Mouse (Mus musculus): ENCODE measurements around the gene Rftn1. TPM values are rescaled to one million over a fixed set of nuclear protein-coding genes. Genes with fewer than 3 reads are reported as not detected.

Gene Rftn1
- polyA plus RNA-seq, 1 experiment: 1.1 TPM

DNA sequence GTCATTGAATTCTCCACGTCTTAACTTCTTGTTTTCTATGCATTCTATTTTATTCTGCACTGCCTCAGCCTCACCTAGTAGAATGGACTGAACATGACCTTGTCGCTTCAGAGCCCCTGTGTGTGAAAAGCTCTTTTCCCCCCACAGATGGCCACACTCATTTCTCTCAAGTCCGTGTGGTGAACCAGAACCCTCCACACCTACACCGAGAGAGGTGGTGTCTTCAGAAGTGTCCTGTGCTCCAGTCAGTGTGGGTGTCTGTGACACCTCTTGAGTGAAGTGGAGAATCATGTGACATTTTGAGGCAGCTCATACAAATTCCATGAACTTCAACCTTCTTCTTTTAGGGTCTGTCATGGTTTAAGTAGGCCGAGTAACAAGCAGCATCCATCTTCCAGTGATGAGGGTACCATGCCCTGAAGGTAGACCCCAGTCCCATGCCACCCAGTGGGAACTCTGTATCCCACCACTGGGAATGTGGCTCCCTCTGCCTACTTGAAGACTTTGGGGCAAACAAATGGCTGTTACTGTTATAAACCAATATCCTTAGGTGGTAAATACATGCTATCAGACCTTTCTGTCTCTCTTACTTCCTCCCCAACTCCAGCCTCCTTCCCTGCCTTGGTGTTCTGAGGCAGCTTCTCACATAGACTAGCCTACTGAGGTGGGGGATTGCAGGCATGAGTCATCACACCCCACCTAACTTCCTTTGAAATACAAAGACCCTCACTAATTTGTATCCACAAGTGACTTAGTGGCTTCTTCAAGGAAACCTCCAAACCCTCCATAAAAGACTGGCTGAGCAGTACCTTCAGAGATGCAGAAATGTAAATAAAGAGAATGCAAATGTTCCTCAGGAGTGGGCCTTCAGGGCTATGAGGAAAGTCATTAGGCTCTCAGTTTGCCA is 122.4 kb downstream of the Rftn1 start:
- no peak for TF ChIP-seq POLR2A (IDR thresholded peaks at IDR 0.05; ENCODE audit: insufficient read depth, low read length)
- no peak for TF ChIP-seq CTCF (IDR thresholded peaks at IDR 0.05; ENCODE audit: low read depth, low read length)
- no peak for TF ChIP-seq EP300 (IDR thresholded peaks at IDR 0.05; ENCODE audit: insufficient read depth, low read depth, low read length)
- Histone ChIP-seq H3K4me3 (ENCODE audit: low read depth, low read length) (no peak overlapping the region), H3K27ac (ENCODE audit: insufficient read depth, low read length) (no peak overlapping the region), H3K9me3 (replicated peaks; ENCODE audit: control insufficient read depth, insufficient read depth, low read length, poor library complexity, severe bottlenecking) (no peaks in the 10 kb centered on the region), H3K36me3 (ENCODE audit: control insufficient read depth, insufficient read depth, low read length, poor library complexity, severe bottlenecking) (no peaks in the 10 kb centered on the region), H3K27me3 (ENCODE audit: control insufficient read depth, insufficient read depth, low read length, poor library complexity, severe bottlenecking) (no peaks in the 10 kb centered on the region), H3K4me1 (ENCODE audit: control insufficient read depth, insufficient read depth, low read length) (peaks cover 2% of the 10 kb centered on the region), H3K9ac (ENCODE audit: low read depth, poor library complexity, severe bottlenecking) (no peak overlapping the region)

- H3K4me3 ChIP-seq (ENCODE audit: low read depth, low read length): no peak overlapping the region
- no peaks in the 10 kb centered on the region for H3K36me3 ChIP-seq (ENCODE audit: control insufficient read depth, insufficient read depth, low read length, poor library complexity, severe bottlenecking)
- H3K4me1 ChIP-seq (ENCODE audit: control insufficient read depth, insufficient read depth, low read length): peaks cover 2% of the 10 kb centered on the region
- H3K27ac ChIP-seq (ENCODE audit: insufficient read depth, low read length): no peak overlapping the region
- H3K27me3 ChIP-seq (ENCODE audit: control insufficient read depth, insufficient read depth, low read length, poor library complexity, severe bottlenecking): no peaks in the 10 kb centered on the region
- no peaks in the 10 kb centered on the region for H3K9me3 ChIP-seq (replicated peaks; ENCODE audit: control insufficient read depth, insufficient read depth, low read length, poor library complexity, severe bottlenecking)
- TF ChIP-seq POLR2A (IDR thresholded peaks at IDR 0.05; ENCODE audit: insufficient read depth, low read length) (no peak), EP300 (IDR thresholded peaks at IDR 0.05; ENCODE audit: insufficient read depth, low read depth, low read length) (no peak), CTCF (IDR thresholded peaks at IDR 0.05; ENCODE audit: low read depth, low read length) (no peak)
- H3K9ac ChIP-seq (ENCODE audit: low read depth, poor library complexity, severe bottlenecking): no peak overlapping the region
Observed at GRCm38 (mm10) chr17:50066822-50067713, 123.4 kb downstream of the Rftn1 start.

DNA sequence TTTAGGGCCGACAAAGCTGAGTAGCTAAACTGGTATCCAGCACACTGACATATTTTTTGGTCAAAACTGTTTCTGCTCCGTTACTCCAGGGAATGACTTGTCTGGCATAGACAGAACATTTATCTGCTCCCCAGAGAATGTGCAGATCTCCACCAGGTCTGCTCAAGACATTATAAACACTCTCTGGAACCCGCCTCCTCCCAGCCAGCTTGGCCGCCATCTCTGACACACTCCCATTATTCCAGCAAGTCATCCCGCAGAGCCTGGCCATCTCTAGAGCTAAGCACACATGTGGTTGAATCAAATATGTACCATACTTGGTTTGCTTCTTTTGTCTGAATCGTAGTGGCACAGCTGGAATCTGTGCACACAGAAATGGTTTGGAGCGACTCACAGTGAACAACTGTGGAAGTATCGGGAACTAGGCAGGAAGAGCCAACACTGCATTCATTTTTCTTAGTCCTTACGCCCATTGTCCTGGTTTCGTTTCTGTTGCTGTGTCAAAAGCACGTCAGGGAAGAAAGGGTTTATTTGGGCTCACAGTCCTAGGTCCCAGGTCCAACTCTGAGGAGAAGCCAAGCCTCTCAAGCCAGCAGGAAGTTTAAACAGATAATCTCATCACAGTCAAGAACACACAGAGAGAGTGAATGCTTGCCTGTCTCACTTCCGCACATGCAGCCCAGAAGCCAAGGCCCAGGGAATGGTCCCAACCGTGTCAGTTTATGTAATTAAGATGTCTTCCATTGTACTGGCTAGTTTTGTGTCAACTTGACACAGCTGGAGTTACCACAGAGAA is 126.4 kb downstream of the Rftn1 start:
- Histone ChIP-seq H3K4me1 (ENCODE audit: control insufficient read depth, insufficient read depth, low read length) (peaks cover 2% of the 10 kb centered on the region), H3K4me3 (ENCODE audit: low read depth, low read length) (no peak overlapping the region), H3K27ac (ENCODE audit: insufficient read depth, low read length) (no peak overlapping the region), H3K9me3 (replicated peaks; ENCODE audit: control insufficient read depth, insufficient read depth, low read length, poor library complexity, severe bottlenecking) (no peaks in the 10 kb centered on the region), H3K27me3 (ENCODE audit: control insufficient read depth, insufficient read depth, low read length, poor library complexity, severe bottlenecking) (no peaks in the 10 kb centered on the region), H3K9ac (ENCODE audit: low read depth, poor library complexity, severe bottlenecking) (no peak overlapping the region), H3K36me3 (ENCODE audit: control insufficient read depth, insufficient read depth, low read length, poor library complexity, severe bottlenecking) (no peaks in the 10 kb centered on the region)
- TF ChIP-seq CTCF (IDR thresholded peaks at IDR 0.05; ENCODE audit: low read depth, low read length) (no peak), EP300 (IDR thresholded peaks at IDR 0.05; ENCODE audit: insufficient read depth, low read depth, low read length) (no peak), POLR2A (IDR thresholded peaks at IDR 0.05; ENCODE audit: insufficient read depth, low read length) (no peak)

GRCm38 (mm10) chr17:50062649-50063048 is 127.8 kb downstream of the Rftn1 start:
- Histone ChIP-seq H3K4me1 (ENCODE audit: control insufficient read depth, insufficient read depth, low read length) (no peaks in the 10 kb centered on the region), H3K9me3 (replicated peaks; ENCODE audit: control insufficient read depth, insufficient read depth, low read length, poor library complexity, severe bottlenecking) (no peaks in the 10 kb centered on the region)
- no peak for TF ChIP-seq EP300 (IDR thresholded peaks at IDR 0.05; ENCODE audit: insufficient read depth, low read depth, low read length)
- no peak for TF ChIP-seq POLR2A (IDR thresholded peaks at IDR 0.05; ENCODE audit: insufficient read depth, low read length)
- no peak for TF ChIP-seq CTCF (IDR thresholded peaks at IDR 0.05; ENCODE audit: low read depth, low read length)

DNA sequence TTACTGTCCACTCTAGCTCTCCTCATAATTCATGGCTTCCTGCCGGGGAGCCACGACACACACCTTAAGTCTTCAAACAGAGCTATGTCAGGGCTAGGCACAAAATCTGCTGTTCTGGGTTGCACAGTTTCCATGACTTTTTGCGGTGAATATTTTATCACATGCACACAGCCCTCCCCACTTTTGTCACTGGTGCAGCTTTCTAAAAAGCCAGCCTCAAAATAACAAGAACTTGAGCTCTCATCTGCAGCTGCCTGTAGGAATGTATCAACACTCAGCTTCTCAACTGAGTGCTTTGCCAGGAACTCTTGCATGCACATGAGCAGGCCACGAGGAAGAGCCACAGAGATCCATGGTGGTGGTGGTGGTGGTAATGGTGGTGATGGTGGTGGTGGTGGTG is 129.0 kb downstream of the Rftn1 start:
- H3K4me3 ChIP-seq (ENCODE audit: low read depth, low read length): no peak overlapping the region
- H3K27me3 ChIP-seq (ENCODE audit: control insufficient read depth, insufficient read depth, low read length, poor library complexity, severe bottlenecking): no peaks in the 10 kb centered on the region
- H3K4me1 ChIP-seq (ENCODE audit: control insufficient read depth, insufficient read depth, low read length): no peaks in the 10 kb centered on the region
- H3K9me3 ChIP-seq (replicated peaks; ENCODE audit: control insufficient read depth, insufficient read depth, low read length, poor library complexity, severe bottlenecking): no peaks in the 10 kb centered on the region
- H3K9ac ChIP-seq (ENCODE audit: low read depth, poor library complexity, severe bottlenecking): no peak overlapping the region
- no peak overlapping the region for H3K27ac ChIP-seq (ENCODE audit: insufficient read depth, low read length)
- TF ChIP-seq POLR2A (IDR thresholded peaks at IDR 0.05; ENCODE audit: insufficient read depth, low read length) (no peak), EP300 (IDR thresholded peaks at IDR 0.05; ENCODE audit: insufficient read depth, low read depth, low read length) (no peak), CTCF (IDR thresholded peaks at IDR 0.05; ENCODE audit: low read depth, low read length) (no peak)
- H3K36me3 ChIP-seq (ENCODE audit: control insufficient read depth, insufficient read depth, low read length, poor library complexity, severe bottlenecking): no peaks in the 10 kb centered on the region

More at GRCm38 (mm10) chr17:50062649-50063048, 127.8 kb downstream of the Rftn1 start:
- H3K9ac ChIP-seq (ENCODE audit: low read depth, poor library complexity, severe bottlenecking): no peak overlapping the region
- H3K36me3 ChIP-seq (ENCODE audit: control insufficient read depth, insufficient read depth, low read length, poor library complexity, severe bottlenecking): no peaks in the 10 kb centered on the region
- H3K27ac ChIP-seq (ENCODE audit: insufficient read depth, low read length): no peak overlapping the region
- H3K27me3 ChIP-seq (ENCODE audit: control insufficient read depth, insufficient read depth, low read length, poor library complexity, severe bottlenecking): no peaks in the 10 kb centered on the region
- no peak overlapping the region for H3K4me3 ChIP-seq (ENCODE audit: low read depth, low read length)
